Mouse (Mus musculus): ENCODE results near the gene Dok5. TPM values are rescaled to one million over a fixed set of nuclear protein-coding genes. Genes with fewer than 3 reads are reported as not detected.
A peak's percentile ranks its signal among the peaks of the same experiment; 100 is the strongest.

Gene Dok5
- polyA plus RNA-seq, 1 experiment from 2014 or later = 0.45 TPM

DNA sequence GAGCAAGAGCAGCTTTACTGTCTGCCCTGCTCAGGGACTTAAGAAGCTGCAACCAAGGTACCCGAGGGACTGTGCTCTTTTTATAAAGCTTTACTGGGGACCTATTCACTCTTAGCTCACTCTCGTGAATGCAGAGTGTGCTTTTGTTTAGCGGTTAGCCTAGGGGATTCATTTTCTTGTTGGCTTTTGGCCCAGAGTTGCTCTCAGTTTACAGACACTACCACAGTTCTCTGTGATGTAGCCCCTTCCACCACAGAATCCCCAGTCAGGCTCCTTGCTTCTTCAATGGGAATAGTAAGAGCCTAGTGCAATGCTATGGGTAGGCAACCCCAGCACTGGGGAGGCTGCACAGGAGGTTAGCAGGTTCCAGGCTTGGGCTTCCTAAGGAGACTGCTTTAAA, 190.7 kb downstream of the Dok5 start:
- H3K9ac ChIP-seq (ENCODE audit: low read depth, low read length) = no peak overlapping the region
- no peak for DNase-seq (ENCODE audit: low spot score)
- no peak overlapping the region for H3K4me3 ChIP-seq (replicated peaks; ENCODE audit: low read depth, low read length)
- no peaks in the 10 kb centered on the region for H3K27me3 ChIP-seq (ENCODE audit: insufficient read depth, low read length)
- WGBS = 27% methylated on average over 3 of the region's 3 CpGs
- ATAC-seq (replicated peaks; ENCODE audit: low FRiP score, low read depth) = no peak
- no peaks in the 10 kb centered on the region for H3K9me3 ChIP-seq (replicated peaks; ENCODE audit: low read length)
- TF ChIP-seq CTCF (IDR thresholded peaks at IDR 0.05; ENCODE audit: low read depth) = no peak
- H3K27ac ChIP-seq = no peak overlapping the region
- no peaks in the 10 kb centered on the region for H3K4me1 ChIP-seq (replicated peaks; ENCODE audit: insufficient read depth, low read length)
- no peak overlapping the region for H3K4me2 ChIP-seq (ENCODE audit: low read length)
- H3K36me3 ChIP-seq (ENCODE audit: insufficient read depth, low read length) = no peaks in the 10 kb centered on the region

DNA sequence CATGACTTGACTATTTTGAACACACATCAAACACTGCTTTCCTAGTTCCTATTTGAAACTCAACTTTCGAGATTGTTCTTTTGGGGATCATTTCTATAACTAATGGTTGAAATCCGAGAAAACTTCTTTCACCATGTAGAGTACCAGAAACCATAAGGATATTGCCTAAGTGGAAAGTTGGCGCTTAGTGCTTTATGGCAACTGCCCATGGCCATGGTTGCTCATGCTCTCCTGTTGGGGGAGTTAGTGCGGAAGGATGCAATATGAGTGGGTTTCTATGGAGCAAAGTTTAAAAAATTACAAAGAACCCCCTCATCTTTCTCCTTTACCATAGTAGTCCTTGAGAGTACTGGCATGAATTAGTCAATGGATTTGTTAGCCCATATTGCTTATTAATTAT, 192.5 kb downstream of the Dok5 start:
- no peaks in the 10 kb centered on the region for H3K4me1 ChIP-seq (replicated peaks; ENCODE audit: insufficient read depth, low read length)
- DNase-seq (ENCODE audit: low spot score) = no peak
- no peaks in the 10 kb centered on the region for H3K27me3 ChIP-seq (ENCODE audit: insufficient read depth, low read length)
- no peak overlapping the region for H3K4me2 ChIP-seq (ENCODE audit: low read length)
- H3K27ac ChIP-seq = no peak overlapping the region
- no peak overlapping the region for H3K4me3 ChIP-seq (replicated peaks; ENCODE audit: low read depth, low read length)
- ATAC-seq (replicated peaks; ENCODE audit: low FRiP score, low read depth) = no peak
- no peak overlapping the region for H3K9ac ChIP-seq (ENCODE audit: low read depth, low read length)
- no peaks in the 10 kb centered on the region for H3K36me3 ChIP-seq (ENCODE audit: insufficient read depth, low read length)
- no peak for TF ChIP-seq CTCF (IDR thresholded peaks at IDR 0.05; ENCODE audit: low read depth)
- WGBS = 91% methylated on average over 4 of the region's 4 CpGs
- no peaks in the 10 kb centered on the region; the same call in 1 of the 2 replicates for H3K9me3 ChIP-seq (replicated peaks; ENCODE audit: low read length)

DNA sequence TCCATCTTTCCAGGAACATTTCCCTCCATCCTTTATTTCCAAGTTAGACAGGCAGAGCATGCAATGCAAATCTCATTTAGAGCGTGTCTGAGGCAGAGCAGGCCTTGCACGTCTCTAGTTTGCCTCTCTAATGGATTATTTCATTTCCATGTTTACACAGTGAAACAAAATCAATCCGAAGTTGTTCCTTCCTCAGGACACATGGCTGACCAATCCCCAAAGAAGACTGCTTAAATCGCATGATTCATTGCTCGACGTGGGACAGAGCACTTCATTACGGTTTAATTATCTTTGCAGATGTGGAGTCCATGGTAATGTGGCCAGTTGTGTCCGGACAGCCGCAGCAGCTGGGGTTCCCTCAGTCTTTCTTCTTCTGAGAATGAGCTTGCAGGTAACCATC, 194.6 kb downstream of the Dok5 start:
- Histone ChIP-seq H3K4me2 (ENCODE audit: low read length) (no peak overlapping the region), H3K9me3 (replicated peaks; ENCODE audit: low read length) (no peaks in the 10 kb centered on the region; the same call in 1 of the 2 replicates), H3K27ac (no peak overlapping the region), H3K9ac (ENCODE audit: low read depth, low read length) (no peak overlapping the region), H3K27me3 (ENCODE audit: insufficient read depth, low read length) (no peaks in the 10 kb centered on the region), H3K4me3 (replicated peaks; ENCODE audit: low read depth, low read length) (no peak overlapping the region), H3K36me3 (ENCODE audit: insufficient read depth, low read length) (no peaks in the 10 kb centered on the region), H3K4me1 (replicated peaks; ENCODE audit: insufficient read depth, low read length) (no peaks in the 10 kb centered on the region)
- ATAC-seq (replicated peaks; ENCODE audit: low FRiP score, low read depth) = no peak
- TF ChIP-seq CTCF (IDR thresholded peaks at IDR 0.05; ENCODE audit: low read depth) = no peak
- DNase-seq (ENCODE audit: low spot score) = peak; percentile 45
- 49% methylated on average over 9 of the region's 9 CpGs for WGBS

Other genes with a start within 250 kb of the Dok5 start
- gene Pfdn4, start 235.4 kb upstream of the Dok5 start, polyA plus RNA-seq (2015; fragmentation: Nextera tagmentation; extraction: Ambion mirVana) = 105 and 113 TPM in 2 replicates
- 7.4 TPM in 2 replicates for gene Cyp24a1, start 234.7 kb upstream of the Dok5 start, polyA plus RNA-seq (2015; fragmentation: Nextera tagmentation; extraction: Ambion mirVana)
- gene 4930470P17Rik, start 129.8 kb upstream of the Dok5 start, polyA plus RNA-seq (2015; fragmentation: Nextera tagmentation; extraction: Ambion mirVana) = not detected in 2 replicates

All from kidney, postnatal 0 days (tissue).